19 mouse cellular contexts compared by ENCODE assay signal in genomic region chr15:85262805-85263204, GRCm38 (mm10). TPM values are rescaled to one million over a fixed set of nuclear protein-coding genes. Genes with fewer than 3 reads are reported as not detected.
"Had no signal": no experiment of that assay in that cellular context is flagged by ENCODE, and none has a peak within 500 bp of the region (broad histone marks: within the 10 kb centered on the region; RNA-seq: fewer than 3 reads in every experiment).

No protein-coding gene starts in this region.

- H3K36me3 ChIP-seq: midbrain, embryonic 15.5 days had no signal

- H3K4me3 ChIP-seq: lung, embryonic 15.5 days; megakaryocyte, embryonic 14.5 days; midbrain, embryonic 13.5 days; midbrain, embryonic 15.5 days; neural tube, embryonic 12.5 days; stomach, embryonic 15.5 days had no signal

- H3K27me3 ChIP-seq: lung, embryonic 15.5 days; midbrain, embryonic 13.5 days; midbrain, embryonic 15.5 days; neural tube, embryonic 12.5 days; stomach, embryonic 15.5 days had no signal

- H3K9me3 ChIP-seq: neural tube, embryonic 12.5 days; stomach, embryonic 15.5 days had no signal

- H3K4me2 ChIP-seq: lung, embryonic 15.5 days; midbrain, embryonic 11.5 days; midbrain, embryonic 13.5 days; midbrain, embryonic 15.5 days; neural tube, embryonic 12.5 days; stomach, embryonic 15.5 days had no signal

- H3K9ac ChIP-seq: lung, embryonic 15.5 days; midbrain, embryonic 13.5 days; midbrain, embryonic 15.5 days; neural tube, embryonic 12.5 days; stomach, embryonic 15.5 days had no signal

- H3K4me1 ChIP-seq: megakaryocyte, embryonic 14.5 days; midbrain, embryonic 13.5 days; midbrain, embryonic 15.5 days; stomach, embryonic 15.5 days had no signal

- ATAC-seq: lung, postnatal 0 days; midbrain, embryonic 13.5 days; midbrain, embryonic 15.5 days had no signal

- H3K27ac ChIP-seq: lung, embryonic 15.5 days; macrophage; midbrain, embryonic 13.5 days; midbrain, embryonic 15.5 days; neural tube, embryonic 12.5 days; stomach, embryonic 15.5 days; stomach, postnatal 0 days had no signal

- DNase-seq: lung, adult 2 months; lung, postnatal 14 days; lung, postnatal 36 days; right cerebral cortex, postnatal 14 days; thymus, adult 2 months; thymus, postnatal 25 days; thymus, postnatal 4 days had no signal

RNA-seq across cellular contexts. Expression of gene Fbln1, which starts 57.1 kb away (rescaled TPM):
- total RNA-seq: monocyte, adult 5-6 weeks; neutrophil, adult 5-6 weeks had no signal
- polyA plus RNA-seq: macrophage had no signal
